Mouse (Mus musculus) layer of hippocampus, postnatal 10 days (tissue): ENCODE measurements around the gene Gm10985. TPM values are rescaled to one million over a fixed set of nuclear protein-coding genes. Genes with fewer than 3 reads are reported as not detected.

Experiments used
- DNase-seq, 2 experiments: peaks; one replicate each; pipeline ENCODE4 v3.0.0; 2021; ENCODE audit warnings: low spot score in 2 of 2
- long read RNA-seq: library from polyadenylated mRNA; stranded (forward); transcript quantifications from one replicate; pipeline ENCODE4 v2.0.0, GENCODE M21; 2023
- total RNA-seq, 2 experiments: library from RNA; stranded (reverse); gene quantifications; 2 replicates each; pipeline ENCODE4 v1.2.3; 2021

Gene Gm10985
- not detected for total RNA-seq
- long read RNA-seq: 0 reads

GRCm38 (mm10) chr3:53844786-53845185, at the start of gene Gm10985:
Gm10985 (plus strand) TSS chr3:53845086.
- DNase-seq: no peak

DNA sequence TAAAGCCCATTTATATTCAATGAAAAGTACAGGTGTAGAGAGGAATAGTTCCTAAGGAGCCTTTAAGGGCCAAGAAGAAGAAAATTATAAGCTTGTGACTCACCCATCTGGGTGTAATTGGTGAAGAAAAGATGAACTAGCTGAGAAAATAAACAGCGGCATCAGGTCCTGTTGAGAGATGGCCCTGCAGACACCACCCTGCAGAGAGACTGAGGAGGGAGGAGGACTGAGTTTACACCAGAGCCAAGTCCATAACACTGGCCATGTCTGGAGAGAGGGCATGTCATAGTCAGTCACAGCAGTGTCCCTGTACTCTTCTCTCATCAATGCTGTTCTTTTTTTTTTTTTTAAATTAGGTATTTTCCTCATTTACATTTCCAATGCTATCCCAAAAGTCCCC, 48.0 kb upstream of the Gm10985 start:
- DNase-seq: no peak

DNA sequence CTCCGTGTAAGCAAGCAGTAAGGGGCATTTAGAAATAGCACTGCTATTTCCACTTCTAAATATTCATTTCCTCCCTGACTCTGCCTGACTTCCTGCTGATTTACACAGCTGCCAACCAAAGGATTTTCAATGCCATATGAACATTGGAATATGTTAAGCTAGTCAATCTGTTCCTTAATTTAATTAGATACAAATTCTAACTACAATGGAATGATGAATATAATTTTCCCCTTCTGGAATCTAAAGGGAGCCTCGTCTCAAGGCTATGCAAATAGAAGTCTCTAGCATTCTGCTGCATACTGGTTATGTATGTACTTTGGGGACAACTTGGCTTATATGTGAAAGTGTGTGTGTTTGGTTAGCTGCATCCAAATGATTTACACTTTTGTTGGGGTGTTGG, 45.2 kb upstream of the Gm10985 start:
- DNase-seq: no peak

DNA sequence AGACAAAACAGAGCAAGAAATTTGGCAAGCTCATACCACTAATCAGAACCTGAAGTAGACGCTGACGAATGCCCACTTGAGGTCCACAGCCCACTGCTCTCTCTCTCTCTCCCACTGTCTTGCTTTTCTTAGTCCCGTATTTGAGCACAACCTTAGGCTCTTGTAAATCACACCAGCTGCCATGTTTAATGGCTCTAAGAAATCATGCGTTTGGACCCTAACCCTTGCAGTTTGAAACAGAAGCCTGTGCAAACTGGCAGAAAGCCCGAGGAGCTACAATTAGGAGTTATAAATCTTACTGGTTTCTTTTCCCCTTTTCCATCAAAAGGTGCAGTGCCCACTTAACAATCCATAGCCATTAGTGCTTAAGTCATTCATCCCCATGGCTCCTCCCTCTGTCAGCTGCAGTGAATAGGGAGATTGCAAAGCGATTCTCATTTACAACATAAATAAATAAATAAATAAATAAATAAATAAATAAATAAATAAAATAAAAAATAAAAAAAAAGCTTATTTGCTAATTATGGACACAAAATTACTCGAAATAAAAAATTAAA, 31.4 kb upstream of the Gm10985 start:
- DNase-seq: no peak

DNA sequence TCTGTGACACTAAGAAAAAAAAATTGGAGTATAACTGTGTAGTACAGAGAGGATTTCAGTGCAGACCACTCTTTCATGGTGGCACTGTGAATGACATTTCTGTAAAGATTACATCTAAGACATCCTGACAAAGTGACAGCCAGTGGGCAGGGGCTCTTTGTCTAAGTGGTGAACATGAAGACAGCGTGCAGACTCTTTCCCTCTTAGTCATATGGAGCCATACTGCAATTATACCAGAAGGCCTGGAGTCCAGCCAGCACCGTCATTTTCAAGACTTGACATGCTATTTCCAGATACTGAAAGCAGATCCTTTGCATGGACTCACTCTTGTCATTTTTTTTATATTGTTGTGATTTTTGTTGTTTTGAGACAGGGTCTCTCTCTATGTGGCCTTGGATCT, 10.6 kb upstream of the Gm10985 start:
- DNase-seq: peak in 1 of 2 experiments; percentile 33

DNA sequence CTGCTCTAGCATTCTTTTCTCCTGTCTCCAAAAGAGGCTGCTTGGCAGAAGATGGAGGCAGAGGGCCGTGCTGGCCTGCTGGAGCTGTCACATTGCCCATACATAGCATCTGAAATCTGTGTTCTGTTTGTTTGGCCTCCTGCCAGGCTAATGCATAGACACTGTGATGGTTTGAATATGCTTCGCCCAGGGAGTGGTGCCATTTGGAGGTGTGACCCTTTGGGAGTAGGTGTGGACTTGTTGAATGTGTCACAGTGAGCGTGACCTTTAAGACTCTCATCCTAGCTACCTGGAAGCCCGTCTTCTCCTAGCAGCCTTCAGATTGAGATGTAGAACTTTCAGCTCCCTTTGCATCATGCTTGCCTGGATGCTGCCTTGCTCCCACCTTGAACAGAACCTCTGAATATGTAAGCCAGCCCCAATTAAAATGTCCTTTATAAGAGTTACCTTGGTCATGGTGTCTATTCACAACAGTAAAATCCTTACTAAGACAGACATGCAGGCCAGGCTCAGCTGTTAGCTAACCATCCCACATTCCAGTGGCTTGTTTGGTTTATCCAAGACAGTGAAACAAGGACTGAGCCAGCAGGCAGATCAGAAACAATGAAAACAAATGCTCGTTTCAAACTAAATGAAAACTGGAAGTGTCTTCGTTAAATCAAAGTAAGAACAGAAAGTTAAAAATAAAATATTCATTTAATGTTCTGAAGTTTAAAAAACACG, 1.5 kb downstream of the Gm10985 start:
- DNase-seq: no peak

DNA sequence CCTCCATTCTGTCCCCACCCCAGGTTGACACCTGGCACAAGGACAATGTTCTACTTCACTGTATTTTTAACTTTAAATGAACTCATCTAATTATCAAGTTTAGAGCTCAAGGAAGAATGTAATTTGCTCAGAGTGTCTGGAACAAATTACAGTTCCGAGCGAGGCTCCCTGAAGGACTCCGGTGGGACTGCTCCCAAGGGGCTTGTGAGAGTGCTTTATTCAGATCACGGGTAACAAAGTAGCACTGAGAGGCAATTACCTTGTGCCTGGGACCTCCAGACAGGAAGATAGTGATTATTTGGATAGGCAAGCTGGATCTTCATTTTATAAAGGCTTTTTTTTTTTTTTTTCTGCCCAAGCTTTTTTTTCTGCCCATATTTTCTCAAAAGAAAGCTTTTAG, 2.8 kb downstream of the Gm10985 start:
- DNase-seq: no peak

DNA sequence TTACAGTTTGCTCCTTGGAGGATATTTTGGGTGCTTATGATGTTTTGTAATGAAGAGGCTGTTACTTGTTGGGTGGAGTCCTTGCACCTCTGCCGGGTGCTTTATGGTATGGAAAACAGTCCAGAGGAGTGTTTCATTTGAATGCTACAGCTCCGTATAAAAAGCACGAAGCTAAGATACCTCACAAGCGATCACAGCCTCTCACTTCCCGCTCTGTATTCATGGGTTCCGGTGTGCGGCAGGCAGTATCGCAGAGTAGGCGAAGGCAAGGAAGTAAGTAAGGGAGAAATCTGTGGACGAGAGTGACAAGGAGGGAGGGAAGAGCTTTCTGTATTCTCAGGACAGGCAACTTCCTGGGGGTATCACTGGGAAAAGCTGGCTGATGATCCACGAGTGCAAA, 3.4 kb downstream of the Gm10985 start:
- no peak for DNase-seq

DNA sequence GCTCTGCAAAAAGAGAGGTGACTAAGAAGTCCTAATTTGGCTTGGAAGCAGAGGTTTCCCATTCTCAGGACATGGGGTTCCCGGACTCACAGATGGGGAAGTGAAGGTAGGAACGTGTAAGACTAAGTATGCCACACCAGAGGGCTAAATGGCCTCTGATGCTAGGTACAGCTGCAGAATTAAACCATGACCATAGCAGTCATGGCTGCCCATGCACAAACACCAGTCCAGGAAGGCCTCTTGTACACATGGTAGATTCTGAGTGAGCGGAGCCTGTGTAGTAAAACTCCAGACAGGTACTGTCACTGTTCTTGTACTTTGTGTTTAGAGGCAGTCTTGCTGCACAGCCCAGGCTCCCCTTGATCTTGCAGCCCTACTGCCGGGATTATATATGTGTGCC, 9.4 kb downstream of the Gm10985 start:
- no peak for DNase-seq

- no peak for DNase-seq
Observed at GRCm38 (mm10) chr3:53854831-53855230, 9.9 kb downstream of the Gm10985 start.

GRCm38 (mm10) chr3:53863383-53864220, 18.7 kb downstream of the Gm10985 start, which contains the start of gene Ufm1:
Ufm1 (minus strand) TSS chr3:53863830.
- DNase-seq: peak; percentile 85 to 90

GRCm38 (mm10) chr3:53868212-53868611, 23.3 kb downstream of the Gm10985 start:
- no peak for DNase-seq

DNA sequence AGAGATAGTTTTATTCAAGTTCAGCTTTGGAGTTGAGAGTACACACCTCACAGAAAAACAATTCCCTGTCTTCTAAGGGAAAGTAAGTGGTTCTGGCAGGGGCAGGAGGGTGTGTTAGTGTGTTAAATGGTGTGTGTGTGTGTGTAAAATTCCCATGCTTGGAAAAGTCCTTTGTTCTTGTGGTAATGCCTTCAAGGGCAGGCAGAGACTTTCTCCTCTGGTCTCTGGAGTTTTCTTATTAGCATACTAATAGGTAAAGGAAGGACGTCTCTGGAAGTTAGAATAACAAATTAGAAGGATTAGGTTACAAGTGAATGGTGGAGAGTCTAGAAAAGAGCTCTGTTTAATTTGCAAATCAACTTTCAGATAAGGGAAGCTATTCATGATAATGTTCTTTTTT, 24.4 kb downstream of the Gm10985 start:
- no peak for DNase-seq

DNA sequence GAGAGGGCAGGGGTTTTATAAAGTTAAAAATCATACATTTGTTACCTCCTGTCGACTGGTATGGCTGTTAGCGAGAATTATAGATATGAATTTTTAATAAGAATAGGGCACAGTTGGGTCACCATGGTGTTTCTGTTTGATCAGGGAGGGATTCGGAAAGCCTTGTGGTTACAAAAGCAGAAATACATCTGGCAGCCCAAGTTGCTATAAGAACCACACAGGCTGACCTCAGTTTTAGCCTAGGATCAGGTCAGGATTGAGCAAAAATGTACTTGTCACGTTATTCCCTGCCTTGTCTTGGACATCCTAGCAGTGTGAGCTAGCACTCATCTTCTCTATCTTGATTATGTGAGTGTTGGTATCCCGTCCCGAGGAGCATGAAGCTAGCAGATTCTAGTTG, 25.6 kb downstream of the Gm10985 start:
- no peak for DNase-seq

DNA sequence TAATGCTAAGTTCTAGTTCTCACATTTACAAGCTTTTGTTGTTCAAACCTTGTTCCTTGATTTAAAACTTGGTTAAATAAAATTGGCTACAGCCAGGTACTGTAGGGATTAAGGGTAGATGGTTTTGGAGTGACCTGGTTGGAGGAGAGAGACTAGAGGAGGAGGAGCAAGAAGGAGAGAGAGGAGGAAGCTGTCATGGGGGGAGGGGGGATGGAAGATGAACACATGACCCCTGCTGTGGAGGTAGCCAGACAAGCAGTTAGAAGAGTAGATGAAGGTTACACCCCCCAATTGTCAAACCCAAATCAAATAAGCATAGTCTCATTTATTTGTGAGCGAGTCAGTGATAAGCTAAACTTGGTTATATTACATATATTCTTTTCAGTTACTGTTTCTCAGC, 26.7 kb downstream of the Gm10985 start:
- no peak for DNase-seq

- DNase-seq: peak; percentile 14 to 23
Observed at GRCm38 (mm10) chr3:53890619-53891540, 46.0 kb downstream of the Gm10985 start.

Other genes with a start within 250 kb of the Gm10985 start
- gene Frem2, start 187.7 kb upstream of the Gm10985 start, total RNA-seq: 1 to 10 TPM; 4.5 to 5.0 TPM
- gene Ufm1, start 18.7 kb downstream of the Gm10985 start, total RNA-seq: 10 to 100 TPM; 88.6 to 96.0 TPM